Mouse (Mus musculus): ENCODE results near the gene Sema6d. TPM values are rescaled to one million over a fixed set of nuclear protein-coding genes. Genes with fewer than 3 reads are reported as not detected.
"Not testable (repeated sequence)": the region's sequence is repeated elsewhere in the genome, so short reads cannot be mapped to it uniquely, and the experiment has no call there.

Gene Sema6d
- polyA plus RNA-seq, 1 experiment from 2014 or later: 41.3 TPM

DNA sequence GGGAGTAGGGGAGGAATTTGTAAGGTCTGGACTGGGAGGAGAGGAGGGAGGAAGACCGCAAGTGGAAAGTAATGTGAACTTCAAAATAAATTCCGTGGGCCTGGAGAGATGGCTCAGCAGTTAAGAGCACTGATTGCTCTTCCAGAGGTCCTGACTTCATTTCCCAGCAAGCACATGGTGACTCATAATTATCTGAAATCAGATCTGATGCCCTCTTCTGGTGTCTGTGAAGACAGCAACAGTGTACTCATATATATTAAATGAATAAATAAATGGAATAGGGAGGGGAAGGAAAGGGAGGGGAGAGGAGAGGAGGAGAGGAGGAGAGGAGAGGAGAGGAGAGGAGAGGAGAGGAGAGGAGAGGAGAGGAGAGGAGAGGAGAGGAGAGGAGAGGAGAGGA is 244.9 kb downstream of the Sema6d start:
- not testable (repeated sequence) for ATAC-seq; H3K9me3 ChIP-seq (ENCODE audit: control insufficient read depth, low read length); H3K9ac ChIP-seq (ENCODE audit: low read depth, low read length); H3K27me3 ChIP-seq (replicated peaks; ENCODE audit: control insufficient read depth, insufficient read depth, low read length); H3K36me3 ChIP-seq (ENCODE audit: control insufficient read depth, insufficient read depth, low read length); H3K4me3 ChIP-seq (ENCODE audit: low read length); H3K4me1 ChIP-seq (ENCODE audit: control insufficient read depth, insufficient read depth, low read depth, low read length); H3K4me2 ChIP-seq (ENCODE audit: low read length); H3K27ac ChIP-seq (ENCODE audit: low read depth, low read length)
- 71% methylated on average over 2 of the region's 2 CpGs for WGBS

DNA sequence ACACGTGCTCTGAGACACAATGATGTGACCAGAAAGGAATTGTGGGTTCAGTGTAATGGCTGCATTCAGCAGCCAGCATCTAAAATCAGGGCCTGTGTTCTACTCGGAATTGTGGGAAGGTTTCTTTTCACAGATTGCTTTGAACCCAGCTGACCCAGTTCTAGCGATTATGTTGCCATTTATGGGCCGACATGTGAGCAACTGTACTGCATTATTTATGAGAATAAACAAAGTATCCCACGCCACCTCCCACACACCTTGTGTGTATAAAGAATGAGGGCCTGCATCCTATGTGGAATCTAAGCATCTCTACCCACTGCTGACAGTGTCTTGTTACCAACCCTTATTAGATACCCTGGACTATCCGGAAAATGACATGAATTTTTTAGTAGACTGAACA is 248.5 kb downstream of the Sema6d start:
- no peak; the same call in 1 of the 2 replicates for ATAC-seq
- Histone ChIP-seq H3K9ac (ENCODE audit: low read depth, low read length) (no peak overlapping the region), H3K9me3 (ENCODE audit: control insufficient read depth, low read length) (no peaks in the 10 kb centered on the region), H3K4me2 (ENCODE audit: low read length) (no peak overlapping the region), H3K4me1 (ENCODE audit: control insufficient read depth, insufficient read depth, low read depth, low read length) (no peaks in the 10 kb centered on the region), H3K27ac (ENCODE audit: low read depth, low read length) (no peak overlapping the region), H3K4me3 (ENCODE audit: low read length) (no peak overlapping the region), H3K27me3 (replicated peaks; ENCODE audit: control insufficient read depth, insufficient read depth, low read length) (no peaks in the 10 kb centered on the region), H3K36me3 (ENCODE audit: control insufficient read depth, insufficient read depth, low read length) (no peaks in the 10 kb centered on the region)
- 66% methylated on average over 6 of the region's 6 CpGs for WGBS

DNA sequence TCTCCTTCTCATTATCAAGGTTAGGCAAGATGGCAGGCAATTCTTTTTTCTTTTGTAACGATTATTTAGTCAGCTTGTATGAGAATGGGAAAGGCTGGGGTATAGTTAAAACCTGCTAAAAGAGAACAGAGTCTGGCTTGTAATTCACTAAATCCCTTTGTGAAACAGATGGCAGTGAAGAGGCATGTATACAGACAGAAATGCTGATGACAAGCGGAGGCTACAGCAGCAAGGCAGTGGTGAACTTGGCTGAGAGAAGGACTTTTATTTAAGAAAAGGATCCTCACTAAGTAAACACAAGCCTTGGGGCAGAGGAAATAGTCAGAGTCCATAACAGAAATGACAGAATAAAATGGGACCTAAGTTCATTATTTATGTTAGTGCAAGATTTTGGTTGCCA is 264.4 kb downstream of the Sema6d start:
- 0 out of 2 replicates have a peak, but pooled peaks cover 2% of the 10 kb centered on the region for H3K4me1 ChIP-seq (ENCODE audit: control insufficient read depth, insufficient read depth, low read depth, low read length)
- H3K9me3 ChIP-seq (ENCODE audit: control insufficient read depth, low read length): no peaks in the 10 kb centered on the region
- no peaks in the 10 kb centered on the region for H3K27me3 ChIP-seq (replicated peaks; ENCODE audit: control insufficient read depth, insufficient read depth, low read length)
- H3K36me3 ChIP-seq (ENCODE audit: control insufficient read depth, insufficient read depth, low read length): no peaks in the 10 kb centered on the region
- no peak overlapping the region for H3K9ac ChIP-seq (ENCODE audit: low read depth, low read length)
- H3K27ac ChIP-seq (ENCODE audit: low read depth, low read length): no peak overlapping the region
- ATAC-seq: no peak
- no peak overlapping the region for H3K4me2 ChIP-seq (ENCODE audit: low read length)
- H3K4me3 ChIP-seq (ENCODE audit: low read length): no peak overlapping the region
- 64% methylated on average over 2 of the region's 2 CpGs for WGBS

DNA sequence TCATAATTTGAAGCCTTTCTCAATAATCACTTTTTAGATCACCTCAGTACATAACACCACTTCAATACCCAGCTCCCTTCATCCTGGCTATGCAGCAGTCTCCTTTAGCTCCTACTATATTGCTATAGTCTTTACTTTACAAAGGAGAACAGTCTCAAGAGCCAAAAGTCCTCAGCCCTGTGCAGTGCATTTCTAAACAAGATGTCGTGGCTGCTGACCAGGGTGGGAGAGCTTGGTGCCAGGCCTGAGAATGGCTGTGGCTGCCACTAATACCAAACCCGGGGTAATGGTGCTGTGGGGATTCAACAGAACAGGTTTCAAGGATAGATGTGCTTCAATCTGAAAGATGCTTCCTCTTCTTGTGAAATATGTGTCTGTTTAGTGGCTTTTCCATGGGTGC is 264.9 kb downstream of the Sema6d start:
- Histone ChIP-seq H3K27ac (ENCODE audit: low read depth, low read length) (no peak overlapping the region), H3K9ac (ENCODE audit: low read depth, low read length) (no peak overlapping the region), H3K27me3 (replicated peaks; ENCODE audit: control insufficient read depth, insufficient read depth, low read length) (no peaks in the 10 kb centered on the region), H3K4me3 (ENCODE audit: low read length) (no peak overlapping the region), H3K4me1 (ENCODE audit: control insufficient read depth, insufficient read depth, low read depth, low read length) (0 out of 2 replicates have a peak, but pooled peaks cover 2% of the 10 kb centered on the region), H3K4me2 (ENCODE audit: low read length) (no peak overlapping the region), H3K36me3 (ENCODE audit: control insufficient read depth, insufficient read depth, low read length) (no peaks in the 10 kb centered on the region), H3K9me3 (ENCODE audit: control insufficient read depth, low read length) (no peaks in the 10 kb centered on the region)
- WGBS: 85% methylated on average over 2 of the region's 2 CpGs
- ATAC-seq: no peak

GRCm38 (mm10) chr2:124369291-124369690 is 279.5 kb downstream of the Sema6d start:
- H3K4me2 ChIP-seq (ENCODE audit: low read length): no peak overlapping the region

GRCm38 (mm10) chr2:124369991-124370390 is 280.2 kb downstream of the Sema6d start:
- peaks cover 5% of the 10 kb centered on the region; the same call in 1 of the 2 replicates for H3K4me1 ChIP-seq (ENCODE audit: control insufficient read depth, insufficient read depth, low read depth, low read length)
- no peak overlapping the region for H3K4me3 ChIP-seq (ENCODE audit: low read length)
- no peaks in the 10 kb centered on the region for H3K9me3 ChIP-seq (ENCODE audit: control insufficient read depth, low read length)
- H3K4me2 ChIP-seq (ENCODE audit: low read length): no peak overlapping the region
- 0 out of 2 replicates have a peak overlapping the region, but pooled peaks have one; percentile 23 for H3K27ac ChIP-seq (ENCODE audit: low read depth, low read length)
- 45% methylated on average over 2 of the region's 2 CpGs for WGBS
- H3K9ac ChIP-seq (ENCODE audit: low read depth, low read length): no peak overlapping the region
- H3K36me3 ChIP-seq (ENCODE audit: control insufficient read depth, insufficient read depth, low read length): no peaks in the 10 kb centered on the region
- no peaks in the 10 kb centered on the region for H3K27me3 ChIP-seq (replicated peaks; ENCODE audit: control insufficient read depth, insufficient read depth, low read length)
- peak; percentile 87 for ATAC-seq

More at GRCm38 (mm10) chr2:124369291-124369690, 279.5 kb downstream of the Sema6d start:
- H3K4me3 ChIP-seq (ENCODE audit: low read length): no peak overlapping the region
- peaks cover 5% of the 10 kb centered on the region; the same call in 1 of the 2 replicates for H3K4me1 ChIP-seq (ENCODE audit: control insufficient read depth, insufficient read depth, low read depth, low read length)
- peak overlapping the region; percentile 16; the same call in 1 of the 2 replicates for H3K27ac ChIP-seq (ENCODE audit: low read depth, low read length)
- H3K27me3 ChIP-seq (replicated peaks; ENCODE audit: control insufficient read depth, insufficient read depth, low read length): no peaks in the 10 kb centered on the region
- ATAC-seq: peak; percentile 73
- no peaks in the 10 kb centered on the region for H3K9me3 ChIP-seq (ENCODE audit: control insufficient read depth, low read length)
- H3K9ac ChIP-seq (ENCODE audit: low read depth, low read length): no peak overlapping the region
- no peaks in the 10 kb centered on the region for H3K36me3 ChIP-seq (ENCODE audit: control insufficient read depth, insufficient read depth, low read length)
- 80% methylated on average over 1 of the region's 1 CpGs for WGBS

DNA sequence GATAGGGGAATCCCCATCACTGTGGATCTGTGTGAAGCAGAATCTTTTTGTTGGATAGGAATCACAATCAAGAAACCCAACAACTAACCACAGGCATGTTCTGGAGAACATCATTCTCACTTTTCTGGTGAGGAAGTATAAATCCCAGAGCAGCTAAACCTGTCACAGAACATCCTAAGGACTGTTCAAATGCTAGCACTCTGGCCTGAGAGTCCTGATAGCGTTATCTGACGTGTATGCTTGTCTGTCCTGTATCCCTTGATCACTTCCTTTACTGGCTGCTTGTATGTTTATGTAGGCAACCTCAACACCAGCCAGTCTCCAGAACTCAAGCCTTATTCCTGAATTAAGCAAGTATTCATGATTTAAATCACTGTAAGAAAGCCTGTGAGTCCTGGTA is 281.6 kb downstream of the Sema6d start:
- 75% methylated on average over 2 of the region's 2 CpGs for WGBS
- peaks cover 5% of the 10 kb centered on the region; the same call in 1 of the 2 replicates for H3K4me1 ChIP-seq (ENCODE audit: control insufficient read depth, insufficient read depth, low read depth, low read length)
- H3K4me3 ChIP-seq (ENCODE audit: low read length): no peak overlapping the region
- no peaks in the 10 kb centered on the region for H3K27me3 ChIP-seq (replicated peaks; ENCODE audit: control insufficient read depth, insufficient read depth, low read length)
- no peak overlapping the region for H3K9ac ChIP-seq (ENCODE audit: low read depth, low read length)
- ATAC-seq: no peak
- no peaks in the 10 kb centered on the region for H3K9me3 ChIP-seq (ENCODE audit: control insufficient read depth, low read length)
- H3K36me3 ChIP-seq (ENCODE audit: control insufficient read depth, insufficient read depth, low read length): no peaks in the 10 kb centered on the region
- no peak overlapping the region for H3K4me2 ChIP-seq (ENCODE audit: low read length)
- no peak overlapping the region for H3K27ac ChIP-seq (ENCODE audit: low read depth, low read length)

- H3K4me1 ChIP-seq (ENCODE audit: control insufficient read depth, insufficient read depth, low read depth, low read length): no peaks in the 10 kb centered on the region
- H3K27ac ChIP-seq (ENCODE audit: low read depth, low read length): no peak overlapping the region
- 79% methylated on average over 1 of the region's 1 CpGs for WGBS
- H3K9ac ChIP-seq (ENCODE audit: low read depth, low read length): no peak overlapping the region
- no peaks in the 10 kb centered on the region for H3K36me3 ChIP-seq (ENCODE audit: control insufficient read depth, insufficient read depth, low read length)
- no peaks in the 10 kb centered on the region for H3K27me3 ChIP-seq (replicated peaks; ENCODE audit: control insufficient read depth, insufficient read depth, low read length)
- no peaks in the 10 kb centered on the region for H3K9me3 ChIP-seq (ENCODE audit: control insufficient read depth, low read length)
- no peak overlapping the region for H3K4me3 ChIP-seq (ENCODE audit: low read length)
- no peak for ATAC-seq
- H3K4me2 ChIP-seq (ENCODE audit: low read length): no peak overlapping the region
Measured at GRCm38 (mm10) chr2:124385053-124385452, 295.3 kb downstream of the Sema6d start.

- Histone ChIP-seq H3K9me3 (ENCODE audit: control insufficient read depth, low read length) (no peaks in the 10 kb centered on the region), H3K27ac (ENCODE audit: low read depth, low read length) (no peak overlapping the region), H3K36me3 (ENCODE audit: control insufficient read depth, insufficient read depth, low read length) (no peaks in the 10 kb centered on the region), H3K4me2 (ENCODE audit: low read length) (no peak overlapping the region), H3K9ac (ENCODE audit: low read depth, low read length) (no peak overlapping the region), H3K4me1 (ENCODE audit: control insufficient read depth, insufficient read depth, low read depth, low read length) (no peaks in the 10 kb centered on the region), H3K4me3 (ENCODE audit: low read length) (no peak overlapping the region), H3K27me3 (replicated peaks; ENCODE audit: control insufficient read depth, insufficient read depth, low read length) (no peaks in the 10 kb centered on the region)
- WGBS: 76% methylated on average over 1 of the region's 1 CpGs
- ATAC-seq: no peak
Measured at GRCm38 (mm10) chr2:124385722-124386121, 296.0 kb downstream of the Sema6d start.

DNA sequence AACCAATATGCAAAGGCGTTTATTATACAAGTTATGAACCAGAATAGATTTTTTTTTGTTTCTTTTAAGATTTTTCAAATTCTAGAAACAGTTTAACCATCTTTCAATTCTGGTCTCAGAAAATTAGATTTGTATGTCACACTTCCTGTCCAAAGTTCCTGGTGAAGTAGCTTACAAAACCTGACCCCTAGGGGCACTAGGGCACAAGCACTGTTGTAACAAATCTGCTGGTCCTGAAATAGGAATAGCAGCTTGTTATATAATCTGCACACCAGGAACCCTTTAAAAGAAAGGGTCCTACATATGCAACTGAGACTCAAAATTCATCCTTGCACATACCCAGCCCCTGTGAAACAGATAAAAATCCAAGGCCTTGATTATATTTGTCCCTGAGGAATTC is 298.5 kb downstream of the Sema6d start:
- H3K36me3 ChIP-seq (ENCODE audit: control insufficient read depth, insufficient read depth, low read length): no peaks in the 10 kb centered on the region
- no peak for ATAC-seq
- 94% methylated on average over 1 of the region's 1 CpGs for WGBS
- H3K4me3 ChIP-seq (ENCODE audit: low read length): no peak overlapping the region
- H3K4me2 ChIP-seq (ENCODE audit: low read length): no peak overlapping the region
- no peaks in the 10 kb centered on the region for H3K9me3 ChIP-seq (ENCODE audit: control insufficient read depth, low read length)
- H3K4me1 ChIP-seq (ENCODE audit: control insufficient read depth, insufficient read depth, low read depth, low read length): no peaks in the 10 kb centered on the region
- no peak overlapping the region for H3K9ac ChIP-seq (ENCODE audit: low read depth, low read length)
- no peaks in the 10 kb centered on the region for H3K27me3 ChIP-seq (replicated peaks; ENCODE audit: control insufficient read depth, insufficient read depth, low read length)
- H3K27ac ChIP-seq (ENCODE audit: low read depth, low read length): no peak overlapping the region

Data from hindbrain, embryonic 16.5 days (tissue).